Mouse (Mus musculus): ENCODE measurements around the gene Robo1.
A peak's percentile ranks its signal among the peaks of the same experiment; 100 is the strongest.

Gene Robo1

GRCm38 (mm10) chr16:72603487-72604206, 295.5 kb downstream of the Robo1 start:
- DNase-seq (ENCODE audit: low spot score) = no peak

DNA sequence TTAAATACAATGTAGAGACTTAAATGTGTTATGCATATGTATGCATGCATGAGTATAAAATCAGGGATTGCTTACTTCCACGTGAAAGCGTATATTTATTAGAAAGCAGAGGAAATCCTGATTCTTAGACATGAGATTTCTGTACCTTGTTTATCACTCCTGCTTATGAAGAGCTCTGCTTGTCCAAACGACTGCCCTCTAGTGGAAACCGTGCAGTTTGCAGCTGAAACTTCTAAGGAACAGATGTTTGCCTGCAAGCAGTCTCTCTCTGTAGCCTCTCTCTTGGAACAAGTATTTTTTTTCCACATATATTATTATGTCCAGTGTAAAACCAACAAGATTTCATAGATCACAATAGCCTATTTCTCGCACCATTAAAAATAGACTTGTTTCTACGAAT, 297.0 kb downstream of the Robo1 start:
- DNase-seq (ENCODE audit: low spot score) = peak; percentile 6

- no peak for DNase-seq (ENCODE audit: low spot score)
Observed at GRCm38 (mm10) chr16:72610661-72611112, 302.6 kb downstream of the Robo1 start.

- DNase-seq (ENCODE audit: low spot score) = no peak
Observed at GRCm38 (mm10) chr16:72614898-72615297, 306.8 kb downstream of the Robo1 start.

- DNase-seq (ENCODE audit: low spot score) = no peak
Observed at GRCm38 (mm10) chr16:72615360-72615759, 307.3 kb downstream of the Robo1 start.

DNA sequence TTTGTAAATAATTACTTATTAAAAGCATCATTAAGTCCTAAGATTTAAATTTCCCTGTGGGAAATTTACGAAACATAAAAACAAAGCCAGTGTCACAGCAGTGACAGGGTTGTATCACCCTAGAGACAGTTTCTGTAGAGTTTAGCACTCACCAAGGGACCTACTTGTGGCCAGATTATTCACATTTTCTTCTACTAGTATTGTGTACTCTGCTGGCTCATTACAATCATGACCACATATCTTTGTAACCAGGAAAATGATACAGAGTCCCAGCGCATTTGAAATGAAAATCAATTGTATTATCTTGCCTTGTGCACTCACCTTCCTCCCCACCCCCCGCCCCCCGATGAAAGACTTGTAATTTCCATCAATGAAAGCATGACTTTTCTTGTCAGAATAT, 314.3 kb downstream of the Robo1 start:
- no peak for DNase-seq (ENCODE audit: low spot score)

DNA sequence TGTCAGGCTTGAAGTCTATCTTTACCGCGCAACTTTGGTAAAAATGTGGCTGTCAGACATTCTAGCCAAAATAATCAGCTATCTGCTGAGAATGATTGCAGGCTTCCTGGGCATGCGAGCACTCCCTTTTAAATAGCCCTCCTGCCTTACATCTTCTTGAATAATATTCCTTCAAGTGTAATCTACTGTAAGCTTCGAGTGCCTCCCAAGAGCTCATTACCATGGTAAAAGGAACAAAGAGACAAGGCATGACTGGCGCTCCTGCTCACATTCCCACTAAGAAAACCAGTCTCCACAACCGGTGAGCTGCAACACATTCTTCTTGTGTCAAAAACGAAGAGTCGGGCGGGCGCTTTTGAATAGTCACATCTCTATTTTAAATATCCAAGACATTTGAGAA, 314.8 kb downstream of the Robo1 start:
- no peak for DNase-seq (ENCODE audit: low spot score)

DNA sequence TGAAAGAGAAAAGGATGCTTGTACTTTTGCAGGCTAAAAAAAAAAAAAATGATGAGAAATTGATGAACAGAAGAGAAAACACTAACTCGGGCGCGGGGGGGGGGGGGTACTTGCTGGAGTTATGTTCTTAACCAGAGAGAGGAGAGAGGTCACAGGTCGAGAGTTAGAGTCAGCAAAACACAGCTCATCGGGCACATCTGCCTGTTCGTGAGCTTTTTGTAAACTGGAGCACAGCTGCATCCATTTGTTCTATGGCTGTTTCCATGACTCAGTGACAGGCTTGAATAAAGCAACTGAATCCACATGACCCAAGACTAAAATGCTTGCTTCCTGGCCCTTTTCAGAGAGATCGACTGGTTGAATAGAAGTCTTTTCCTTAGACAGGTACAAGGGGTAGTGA, 325.7 kb downstream of the Robo1 start:
- no peak for DNase-seq (ENCODE audit: low spot score)

GRCm38 (mm10) chr16:72639332-72639940, 331.3 kb downstream of the Robo1 start:
- DNase-seq (ENCODE audit: low spot score) = no peak

DNA sequence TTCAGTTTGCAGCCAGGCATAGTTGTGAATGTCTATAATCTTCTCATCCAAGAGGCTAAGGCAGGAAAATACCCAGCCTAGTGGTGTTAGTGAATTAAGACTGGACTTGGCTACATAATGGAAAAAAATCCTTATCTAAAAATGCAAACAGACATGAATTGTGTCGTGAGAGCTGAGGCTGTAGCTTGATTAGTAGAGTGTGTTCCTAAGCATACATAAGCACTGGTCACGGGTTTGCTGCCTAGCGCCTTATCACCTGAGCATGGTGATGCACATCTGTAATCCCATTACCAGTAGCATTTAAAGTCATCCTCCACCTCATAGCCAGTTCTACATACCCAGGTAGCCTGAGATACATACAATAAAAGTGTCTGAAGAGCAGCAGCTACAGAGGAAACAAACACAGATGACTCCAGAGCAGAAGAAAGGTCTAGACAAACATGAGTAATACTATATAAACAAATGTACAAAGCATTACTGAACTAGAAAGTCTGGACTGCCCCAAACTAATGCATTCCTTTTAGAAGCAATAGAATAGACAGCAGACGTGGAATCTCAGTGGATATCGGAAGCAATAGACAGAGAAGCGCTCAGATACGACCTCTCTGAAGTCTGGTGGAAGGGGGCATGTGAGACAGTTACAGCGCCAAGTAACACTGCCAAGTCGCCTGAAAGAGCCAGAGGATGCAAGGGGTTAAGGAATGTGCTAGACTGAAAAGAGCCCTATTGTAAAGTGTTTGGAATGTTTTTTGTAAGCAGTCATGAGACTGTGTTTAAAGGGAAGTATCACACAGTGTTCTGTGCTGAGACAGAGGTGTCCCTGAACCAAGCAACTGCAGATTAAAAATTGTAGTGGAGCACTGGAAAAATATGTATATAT, 333.1 kb downstream of the Robo1 start:
- no peak for DNase-seq (ENCODE audit: low spot score)

- no peak for DNase-seq (ENCODE audit: low spot score)
Observed at GRCm38 (mm10) chr16:72645890-72646289, 337.8 kb downstream of the Robo1 start.

- no peak for DNase-seq (ENCODE audit: low spot score)
Observed at GRCm38 (mm10) chr16:72649314-72649713, 341.2 kb downstream of the Robo1 start.

DNA sequence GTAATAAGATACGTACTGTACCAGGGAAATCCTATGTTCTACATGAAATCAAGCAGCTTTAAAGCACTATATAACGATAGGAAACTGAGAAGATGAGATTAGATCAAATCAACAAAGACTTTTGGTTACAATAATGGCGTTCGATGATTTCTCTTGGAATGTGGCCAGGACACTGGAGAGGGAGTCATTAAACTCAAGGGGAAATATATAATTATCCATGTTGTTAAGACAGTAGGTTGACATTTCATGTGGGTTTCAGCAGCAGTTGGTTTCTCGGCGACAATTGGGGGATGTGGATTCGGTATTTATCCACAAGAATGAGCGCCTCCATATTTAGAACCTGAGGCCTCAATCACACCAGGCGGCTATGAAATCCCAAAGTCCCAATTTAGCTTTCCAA, 347.3 kb downstream of the Robo1 start:
- DNase-seq (ENCODE audit: low spot score) = no peak

GRCm38 (mm10) chr16:72662837-72663350, 354.8 kb downstream of the Robo1 start:
- no peak for DNase-seq (ENCODE audit: low spot score)

- DNase-seq (ENCODE audit: low spot score) = no peak
Observed at GRCm38 (mm10) chr16:72663351-72664232, 355.5 kb downstream of the Robo1 start.

GRCm38 (mm10) chr16:72664233-72664613, 356.1 kb downstream of the Robo1 start:
- no peak for DNase-seq (ENCODE audit: low spot score)

GRCm38 (mm10) chr16:72664806-72665205, 356.7 kb downstream of the Robo1 start:
- DNase-seq (ENCODE audit: low spot score) = no peak

DNA sequence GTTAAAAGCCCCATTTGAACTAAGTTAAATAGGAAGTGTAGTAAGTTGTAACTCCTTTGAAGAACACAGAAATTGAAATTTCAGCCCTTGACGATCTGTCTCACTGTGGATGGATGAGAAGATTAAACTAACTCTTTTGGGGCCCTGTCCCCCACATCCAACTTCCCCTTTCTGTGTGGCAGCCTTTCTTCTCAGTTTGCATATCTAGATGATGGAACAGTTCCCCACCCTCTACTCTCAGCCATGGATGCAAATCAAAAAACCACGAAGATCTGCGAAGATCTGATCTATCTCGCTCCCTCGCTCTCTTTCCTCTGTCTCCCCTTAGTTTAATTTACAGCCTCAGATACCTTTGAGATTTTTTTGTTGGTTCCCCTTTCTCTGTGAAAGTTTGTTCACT, 357.3 kb downstream of the Robo1 start:
- DNase-seq (ENCODE audit: low spot score) = no peak

GRCm38 (mm10) chr16:72670240-72671038, 362.3 kb downstream of the Robo1 start:
- DNase-seq (ENCODE audit: low spot score) = no peak

GRCm38 (mm10) chr16:72677234-72677633, 369.1 kb downstream of the Robo1 start:
- no peak for DNase-seq (ENCODE audit: low spot score)

DNA sequence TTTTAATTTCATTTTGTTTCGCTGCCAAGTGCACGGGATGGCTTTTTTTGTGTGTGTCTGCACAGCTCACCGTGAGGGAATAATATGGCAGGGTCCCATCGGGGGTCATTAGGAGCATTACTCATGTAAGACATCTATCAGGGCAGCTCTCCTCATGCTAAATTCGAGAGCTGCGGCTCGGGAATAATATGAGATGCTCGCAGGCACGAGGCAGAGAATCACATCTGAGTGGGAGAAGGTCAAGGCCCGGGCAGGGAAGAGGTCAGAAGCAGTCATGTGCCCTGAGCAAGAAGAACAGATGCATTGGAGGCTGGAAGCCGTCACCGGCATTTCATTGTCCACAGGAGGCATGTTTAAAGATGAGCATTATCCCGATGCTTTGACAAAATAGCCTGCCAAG, 370.3 kb downstream of the Robo1 start:
- no peak for DNase-seq (ENCODE audit: low spot score)
